Mouse (Mus musculus) embryonic facial prominence, embryonic 12.5 days (tissue): Measurements from ENCODE around the gene Pitpnm3. TPM values are rescaled to one million over a fixed set of nuclear protein-coding genes. Genes with fewer than 3 reads are reported as not detected.
A peak's percentile ranks its signal among the peaks of the same experiment; 100 is the strongest.

ENCODE experiments used
- ATAC-seq: fragments of 200-750 bp; cut with Nextera tagmentation; 2 replicates; pipeline ENCODE4 v1.8.0; 2017; ENCODE audit not compliant: insufficient number of reproducible peaks, insufficient read depth, low FRiP score, low TSS enrichment
- H3K27ac ChIP-seq: fragments of 300-500 bp; sonication (generic); 2 replicates; pipeline ENCODE4 v1.5.1; 2016; ENCODE audit warnings: mild to moderate bottlenecking
- H3K27me3 ChIP-seq: fragments of 300-500 bp; sonication (generic); 2 replicates; pipeline ENCODE4 v1.6.1; 2016; ENCODE audit warnings: mild to moderate bottlenecking, moderate library complexity
- H3K36me3 ChIP-seq: fragments of 300-500 bp; sonication (generic); 2 replicates; pipeline ENCODE4 v1.6.1; 2016; ENCODE audit warnings: mild to moderate bottlenecking
- H3K4me1 ChIP-seq: fragments of 300-500 bp; sonication (generic); 2 replicates; pipeline ENCODE4 v1.6.1; 2016
- H3K4me2 ChIP-seq: fragments of 300-500 bp; sonication (generic); replicated peaks from 2 replicates; pipeline ENCODE4 v1.6.1; 2016; ENCODE audit warnings: mild to moderate bottlenecking, moderate library complexity
- H3K4me3 ChIP-seq: fragments of 300-500 bp; sonication (generic); 2 replicates; pipeline ENCODE4 v1.5.1; 2016; ENCODE audit warnings: mild to moderate bottlenecking
- H3K9ac ChIP-seq: fragments of 300-500 bp; sonication (generic); 2 replicates; pipeline ENCODE4 v1.6.1; 2016; ENCODE audit warnings: mild to moderate bottlenecking, moderate library complexity
- H3K9me3 ChIP-seq: fragments of 300-500 bp; sonication (generic); 2 replicates; pipeline ENCODE4 v1.6.1; 2016; ENCODE audit warnings: mild to moderate bottlenecking, moderate library complexity
- WGBS: fragments of 180-500 bp; shearing (Covaris S2); methylation state at CpG from one replicate; pipeline ENCODE4 v1.1.7; 2016; 5-methylcytosine and 5-hydroxymethylcytosine counted together
- polyA plus RNA-seq: library from polyadenylated mRNA; unstranded; fragments of >200 nt; fragmentation: Nextera tagmentation; extraction: Ambion mirVana; gene quantifications from 2 replicates; pipeline ENCODE4 v1.2.1, GENCODE M21; 2016

The Pitpnm3 gene
- polyA plus RNA-seq, 1 experiment from 2014 or later: 0.24 TPM

- Histone ChIP-seq H3K36me3 (no peaks in the 10 kb centered on the region), H3K4me3 (peak overlapping the region; percentile 60), H3K4me2 (peak overlapping the region; percentile 99), H3K4me1 (peaks cover 28% of the 10 kb centered on the region), H3K9me3 (no peaks in the 10 kb centered on the region), H3K27me3 (peaks cover 67% of the 10 kb centered on the region), H3K27ac (no peak overlapping the region), H3K9ac (peak overlapping the region; percentile 70)
- WGBS: 12% methylated on average over 24 of the region's 24 CpGs
- no peak for ATAC-seq
These were observed 819 bp downstream of the Pitpnm3 start for GRCm38 (mm10) chr11:72134536-72135382.

- 62% methylated on average over 10 of the region's 10 CpGs for WGBS
- H3K36me3 ChIP-seq: no peaks in the 10 kb centered on the region
- H3K4me2 ChIP-seq: no peak overlapping the region
- H3K9ac ChIP-seq: no peak overlapping the region
- ATAC-seq: no peak
- peaks cover 30% of the 10 kb centered on the region for H3K4me1 ChIP-seq
- H3K4me3 ChIP-seq: no peak overlapping the region
- no peaks in the 10 kb centered on the region for H3K9me3 ChIP-seq
- peaks cover 59% of the 10 kb centered on the region for H3K27me3 ChIP-seq
- no peak overlapping the region for H3K27ac ChIP-seq
These were observed 2.5 kb downstream of the Pitpnm3 start for GRCm38 (mm10) chr11:72133075-72133474.

DNA sequence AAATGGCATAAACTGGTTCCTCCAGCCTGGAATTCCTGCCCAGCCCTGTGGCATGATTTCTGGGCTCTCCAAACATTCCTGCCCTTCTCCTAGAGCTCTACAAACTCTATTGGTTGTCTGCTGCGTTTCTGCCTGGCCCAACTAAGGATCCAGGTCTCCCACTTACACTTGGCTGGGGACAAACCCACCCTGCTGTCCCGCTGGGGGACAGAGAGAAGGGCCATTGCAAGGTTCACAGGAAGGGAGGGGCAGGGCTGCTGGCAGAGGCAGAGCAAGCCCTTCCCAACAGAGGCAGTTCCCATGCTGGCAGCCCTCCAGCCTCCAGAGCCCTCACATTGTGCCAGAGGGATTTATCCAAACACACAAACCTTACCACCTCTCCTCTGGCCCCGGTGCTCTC, 3.3 kb downstream of the Pitpnm3 start:
- 18% methylated on average over 3 of the region's 3 CpGs for WGBS
- no peaks in the 10 kb centered on the region for H3K36me3 ChIP-seq
- no peaks in the 10 kb centered on the region for H3K9me3 ChIP-seq
- ATAC-seq: no peak
- no peak overlapping the region for H3K27ac ChIP-seq
- no peak overlapping the region for H3K9ac ChIP-seq
- H3K27me3 ChIP-seq: peaks cover 51% of the 10 kb centered on the region
- no peak overlapping the region for H3K4me2 ChIP-seq
- no peak overlapping the region for H3K4me3 ChIP-seq
- peaks cover 33% of the 10 kb centered on the region for H3K4me1 ChIP-seq

DNA sequence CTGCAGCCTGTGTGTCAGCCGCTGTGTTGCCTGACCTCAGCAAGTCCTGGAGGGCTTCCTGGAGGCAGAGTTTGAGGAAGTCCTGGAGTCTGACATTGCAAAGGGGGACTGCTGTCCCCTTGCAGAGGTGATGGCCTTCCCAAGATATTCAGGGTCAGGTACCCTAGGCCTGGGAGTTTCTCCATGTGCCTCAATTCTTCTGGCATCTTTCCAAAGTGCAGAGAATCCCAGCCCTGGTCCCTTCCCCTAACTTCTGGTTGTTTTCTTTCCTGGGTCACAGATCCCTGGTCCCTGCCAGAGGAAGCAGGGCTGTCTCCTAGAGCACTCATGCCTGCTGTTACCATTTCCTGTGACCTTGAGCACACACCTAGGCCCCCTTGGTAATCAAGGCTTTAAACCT, 3.9 kb downstream of the Pitpnm3 start:
- WGBS: 80% methylated on average over 1 of the region's 1 CpGs
- Histone ChIP-seq H3K9me3 (no peaks in the 10 kb centered on the region), H3K27ac (no peak overlapping the region), H3K36me3 (no peaks in the 10 kb centered on the region), H3K9ac (no peak overlapping the region), H3K4me2 (no peak overlapping the region), H3K27me3 (peaks cover 45% of the 10 kb centered on the region), H3K4me1 (peaks cover 33% of the 10 kb centered on the region), H3K4me3 (no peak overlapping the region)
- ATAC-seq: no peak

- 82% methylated on average over 3 of the region's 3 CpGs for WGBS
- no peak overlapping the region for H3K4me3 ChIP-seq
- no peaks in the 10 kb centered on the region for H3K36me3 ChIP-seq
- no peak overlapping the region for H3K9ac ChIP-seq
- H3K4me2 ChIP-seq: no peak overlapping the region
- no peak overlapping the region for H3K27ac ChIP-seq
- peaks cover 33% of the 10 kb centered on the region for H3K4me1 ChIP-seq
- ATAC-seq: no peak
- no peaks in the 10 kb centered on the region for H3K9me3 ChIP-seq
- peaks cover 37% of the 10 kb centered on the region for H3K27me3 ChIP-seq
These were observed 4.7 kb downstream of the Pitpnm3 start for GRCm38 (mm10) chr11:72130905-72131304.

- ATAC-seq: no peak
- Histone ChIP-seq H3K4me3 (no peak overlapping the region), H3K9me3 (no peaks in the 10 kb centered on the region), H3K36me3 (no peaks in the 10 kb centered on the region), H3K27ac (no peak overlapping the region), H3K4me2 (0 out of 2 replicates have a peak overlapping the region, but pooled peaks have one; percentile 2), H3K9ac (no peak overlapping the region), H3K4me1 (peaks cover 33% of the 10 kb centered on the region), H3K27me3 (peaks cover 33% of the 10 kb centered on the region)
- 69% methylated on average over 3 of the region's 3 CpGs for WGBS
These were observed 5.1 kb downstream of the Pitpnm3 start for GRCm38 (mm10) chr11:72130472-72130871.

- Histone ChIP-seq H3K36me3 (no peaks in the 10 kb centered on the region), H3K4me1 (peaks cover 30% of the 10 kb centered on the region), H3K9me3 (no peaks in the 10 kb centered on the region), H3K27ac (no peak overlapping the region), H3K4me2 (0 out of 2 replicates have a peak overlapping the region, but pooled peaks have one; percentile 2), H3K4me3 (no peak overlapping the region), H3K27me3 (peaks cover 28% of the 10 kb centered on the region), H3K9ac (no peak overlapping the region)
- WGBS: 16% methylated on average over 11 of the region's 11 CpGs
- ATAC-seq: no peak
These were observed 5.6 kb downstream of the Pitpnm3 start for GRCm38 (mm10) chr11:72130021-72130420.

DNA sequence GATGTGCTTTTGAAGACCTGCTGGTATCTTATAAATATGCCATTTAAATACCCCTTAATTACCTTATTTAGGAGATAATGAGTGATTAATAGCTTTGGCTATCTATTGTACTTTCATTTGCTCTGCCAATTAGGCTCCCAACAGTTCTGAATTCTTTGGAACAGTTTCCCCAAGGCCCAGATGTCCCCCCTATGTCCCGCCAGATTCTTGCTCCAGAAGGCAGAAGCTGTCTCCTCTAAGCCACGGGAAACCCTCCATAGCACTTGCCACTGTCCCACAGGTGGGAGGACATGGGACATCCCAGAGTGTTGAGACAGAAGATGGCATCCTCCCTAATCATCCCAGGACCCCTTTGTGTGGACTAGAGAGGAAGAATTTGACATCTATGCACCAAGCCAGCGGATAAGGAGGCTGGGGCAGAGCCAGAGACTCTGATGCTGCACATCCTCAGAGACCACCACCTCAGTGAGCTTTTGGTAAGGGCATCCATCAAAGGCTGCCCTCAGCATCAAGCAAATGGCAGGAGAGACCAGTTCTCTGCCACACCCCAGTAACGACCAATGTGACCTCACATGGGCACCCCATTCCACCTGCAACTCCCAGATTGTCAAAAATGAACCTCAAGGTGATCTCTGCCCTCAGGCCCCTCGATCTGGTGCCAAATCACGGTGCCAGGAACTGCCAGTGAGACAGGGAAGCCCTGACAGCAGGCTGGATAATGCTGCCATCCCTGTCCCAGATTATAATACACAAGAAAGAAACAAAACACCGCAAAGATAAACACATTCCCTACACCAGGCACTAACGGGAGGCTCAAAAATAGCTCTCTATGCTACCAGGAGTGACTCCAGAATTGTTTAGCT, 6.3 kb downstream of the Pitpnm3 start:
- peaks cover 21% of the 10 kb centered on the region for H3K27me3 ChIP-seq
- no peak overlapping the region for H3K4me3 ChIP-seq
- H3K27ac ChIP-seq: no peak overlapping the region
- no peak overlapping the region for H3K4me2 ChIP-seq
- H3K36me3 ChIP-seq: no peaks in the 10 kb centered on the region
- WGBS: 72% methylated on average over 8 of the region's 8 CpGs
- H3K9ac ChIP-seq: no peak overlapping the region
- peaks cover 28% of the 10 kb centered on the region for H3K4me1 ChIP-seq
- no peaks in the 10 kb centered on the region for H3K9me3 ChIP-seq
- ATAC-seq: no peak

DNA sequence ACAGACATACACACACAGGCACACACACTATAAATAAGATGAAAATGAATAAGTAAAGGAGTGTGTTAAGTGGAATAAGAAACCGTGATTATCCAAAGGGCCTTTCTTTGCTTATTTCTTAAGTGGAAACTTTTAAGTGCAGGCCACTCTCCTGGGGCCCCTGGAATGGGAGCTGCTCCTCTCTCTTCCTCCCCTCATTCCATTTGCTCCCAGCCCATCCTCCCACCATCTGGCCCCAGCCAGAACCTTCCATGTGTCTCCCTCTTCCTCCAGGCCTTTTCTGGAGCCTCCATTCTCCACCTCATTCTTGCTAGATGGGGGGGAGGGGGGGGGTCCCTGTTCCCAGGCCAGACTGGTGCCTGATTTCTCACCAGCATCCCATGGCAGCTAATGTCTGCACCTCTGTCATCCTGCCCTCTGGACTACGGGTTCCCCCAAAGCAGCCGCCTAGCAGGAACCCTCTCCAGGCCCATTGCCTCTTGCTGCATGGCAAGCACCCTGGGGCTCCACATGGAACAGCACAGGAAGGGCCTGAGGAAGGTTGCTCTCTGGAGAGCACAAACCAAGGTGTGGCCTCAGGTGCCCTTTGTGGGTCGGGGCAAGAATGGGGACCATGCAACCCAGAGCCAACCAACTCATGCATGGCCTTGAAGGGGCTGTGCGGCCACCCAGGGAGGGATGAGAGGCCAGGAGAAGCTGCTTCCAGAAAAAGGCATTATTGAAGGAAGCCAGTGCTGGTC, 8.0 kb downstream of the Pitpnm3 start:
- ATAC-seq: 0 out of 2 replicates have a peak, but pooled peaks have one; percentile 22
- Histone ChIP-seq H3K27ac (no peak overlapping the region), H3K4me2 (no peak overlapping the region), H3K27me3 (0 out of 2 replicates have a peak, but pooled peaks cover 4% of the 10 kb centered on the region), H3K9me3 (no peaks in the 10 kb centered on the region), H3K4me3 (no peak overlapping the region), H3K9ac (0 out of 2 replicates have a peak overlapping the region, but pooled peaks have one; percentile 19), H3K36me3 (no peaks in the 10 kb centered on the region), H3K4me1 (peaks cover 22% of the 10 kb centered on the region)
- 76% methylated on average over 5 of the region's 5 CpGs for WGBS

GRCm38 (mm10) chr11:72125781-72126180, 9.8 kb downstream of the Pitpnm3 start:
- ATAC-seq: no peak

DNA sequence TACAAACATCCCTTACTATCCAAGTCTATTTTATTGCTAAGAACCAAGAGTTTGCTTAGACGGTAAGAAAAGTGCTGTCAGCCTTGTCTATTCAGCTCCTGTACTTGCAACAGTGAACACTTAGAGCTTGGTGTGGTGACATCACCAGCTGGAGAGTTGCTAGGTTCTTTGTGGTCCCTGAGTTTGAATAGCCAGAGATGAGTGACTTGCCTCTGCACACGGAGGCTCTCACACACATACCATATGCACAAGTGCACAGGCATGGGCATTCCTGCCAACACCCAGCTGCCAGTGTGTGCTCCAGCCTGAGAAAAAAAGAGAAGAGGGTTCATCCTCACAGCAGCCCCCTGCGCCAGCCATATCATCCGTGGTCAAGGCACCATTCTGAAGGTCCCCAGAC, 12.0 kb downstream of the Pitpnm3 start:
- ATAC-seq: no peak
- Histone ChIP-seq H3K9ac (no peak overlapping the region), H3K27me3 (no peaks in the 10 kb centered on the region), H3K36me3 (no peaks in the 10 kb centered on the region), H3K4me2 (no peak overlapping the region), H3K4me1 (peaks cover 3% of the 10 kb centered on the region; the same call in 1 of the 2 replicates), H3K27ac (no peak overlapping the region), H3K4me3 (no peak overlapping the region), H3K9me3 (no peaks in the 10 kb centered on the region)
- 84% methylated on average over 4 of the region's 4 CpGs for WGBS

More at GRCm38 (mm10) chr11:72125781-72126180, 9.8 kb downstream of the Pitpnm3 start:
- Histone ChIP-seq H3K36me3 (no peaks in the 10 kb centered on the region), H3K4me2 (no peak overlapping the region), H3K4me1 (peaks cover 13% of the 10 kb centered on the region; the same call in 1 of the 2 replicates), H3K27ac (no peak overlapping the region), H3K9me3 (no peaks in the 10 kb centered on the region), H3K9ac (no peak overlapping the region), H3K27me3 (no peaks in the 10 kb centered on the region), H3K4me3 (no peak overlapping the region)
- 63% methylated on average over 3 of the region's 3 CpGs for WGBS
